Mouse (Mus musculus): ENCODE measurements at regions not wholly inside any gene's neighbourhood (a gene's known extent, or its start where the extent isn't known, plus 50 kb on each side); places are given as distances from the start of the nearest gene placed in this dataset.

DNA sequence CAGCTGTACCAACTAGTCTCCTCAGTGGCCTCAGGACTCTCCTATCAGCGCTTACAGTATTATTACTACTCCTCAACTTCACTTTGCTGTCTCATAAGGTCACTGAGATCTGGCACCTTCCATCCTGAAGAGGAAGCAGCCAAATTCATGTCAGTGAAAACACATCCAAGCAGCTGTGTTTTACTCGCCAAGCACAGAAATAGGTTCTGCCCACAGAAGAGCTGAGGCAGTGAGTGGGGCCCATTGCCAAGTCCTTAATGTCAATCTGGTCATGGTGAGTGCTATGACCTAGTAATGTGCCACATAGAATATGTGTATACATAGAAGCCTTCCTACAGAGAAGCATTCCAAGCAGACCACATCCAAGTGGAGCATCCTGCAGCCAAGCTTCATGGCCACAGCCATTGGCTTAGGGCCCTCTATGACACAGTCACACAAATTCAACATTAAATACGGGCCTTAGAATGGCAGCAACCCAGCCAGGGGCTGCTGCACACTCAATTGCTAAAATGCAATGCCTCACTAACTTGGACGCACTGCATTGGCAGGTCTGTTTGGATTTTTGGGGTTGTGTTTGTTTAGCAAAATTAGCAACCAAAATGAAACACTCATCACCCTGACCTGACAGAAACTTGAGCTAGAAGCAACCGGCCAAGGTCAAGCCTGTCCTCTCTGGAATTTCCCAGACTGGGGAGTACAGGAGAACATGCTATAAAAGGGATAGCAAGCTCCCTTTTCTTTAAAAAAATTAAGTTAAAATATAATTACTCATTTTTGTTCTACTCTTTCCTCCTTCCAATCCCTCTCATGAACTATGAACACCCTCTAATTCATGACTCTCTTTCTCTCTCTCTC lies 195.7 kb upstream of the Vstm2b start:
- Histone ChIP-seq H3K4me3 (replicated peaks; ENCODE audit: insufficient read depth, low read depth, low read length) (no peak overlapping the region), H3K27me3 (ENCODE audit: control insufficient read depth, insufficient read depth, low read length) (no peaks in the 10 kb centered on the region), H3K4me1 (ENCODE audit: control insufficient read depth, insufficient read depth, low read length) (no peaks in the 10 kb centered on the region; the same call in 1 of the 2 replicates), H3K27ac (ENCODE audit: insufficient read depth, low read length) (no peak overlapping the region)
- peak in 1 of 2 experiments; percentile 1 for DNase-seq
- WGBS, result 28% methylated on average over 5 of the region's 5 CpGs
- no peak for TF ChIP-seq CTCF (IDR thresholded peaks at IDR 0.05; ENCODE audit: borderline replicate concordance, insufficient read depth, low read depth, low read length)
- TF ChIP-seq POLR2A (IDR thresholded peaks at IDR 0.05; ENCODE audit: borderline replicate concordance, insufficient read depth, low read length), result no peak

DNA sequence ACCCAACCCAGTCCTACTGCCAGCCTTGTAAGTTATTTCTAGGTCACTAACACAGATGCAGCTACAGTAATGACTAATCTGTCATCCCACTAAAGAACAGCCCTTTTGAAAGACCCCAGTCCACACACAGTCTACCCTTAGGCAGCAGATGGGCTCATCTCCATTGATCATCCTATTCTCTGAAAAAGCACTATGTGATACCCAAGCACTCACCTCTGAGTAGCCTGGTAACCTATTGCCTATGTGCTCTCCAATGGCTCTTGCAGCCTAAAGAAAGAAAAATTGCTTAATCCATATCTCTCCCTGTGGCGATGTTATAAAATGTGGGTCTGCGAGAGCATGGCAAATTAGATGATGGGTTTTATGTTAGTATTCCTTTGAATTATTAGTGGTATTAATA lies 189.9 kb upstream of the Vstm2b start:
- WGBS, result 98% methylated on average over 2 of the region's 2 CpGs
- DNase-seq, result no peak

DNA sequence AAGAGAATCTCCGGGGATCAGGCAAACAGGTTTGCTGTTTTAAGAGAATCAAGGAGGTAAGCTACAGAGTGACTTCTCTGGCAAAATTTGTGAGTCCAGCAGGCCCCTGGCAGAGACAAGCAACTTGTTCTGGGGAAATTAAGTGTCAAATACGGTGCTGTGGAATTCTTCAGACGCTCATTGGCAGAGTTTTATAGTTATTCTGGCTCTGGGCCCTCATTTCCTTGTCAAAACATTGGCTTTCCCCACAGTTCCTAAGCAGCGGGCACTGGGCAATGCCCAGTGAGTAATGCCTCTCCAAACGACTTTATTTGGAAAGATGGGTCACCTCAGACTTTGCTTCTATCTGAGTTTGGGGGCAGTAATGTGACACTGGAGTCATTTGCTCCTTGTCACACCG lies 180.1 kb upstream of the Vstm2b start:
- Histone ChIP-seq H3K4me3 (replicated peaks; ENCODE audit: insufficient read depth, low read depth, low read length) (no peak overlapping the region), H3K4me1 (ENCODE audit: control insufficient read depth, insufficient read depth, low read length) (no peaks in the 10 kb centered on the region), H3K27me3 (ENCODE audit: control insufficient read depth, insufficient read depth, low read length) (no peaks in the 10 kb centered on the region), H3K27ac (ENCODE audit: insufficient read depth, low read length) (no peak overlapping the region)
- peak in 1 of 2 experiments; percentile 14 for DNase-seq
- TF ChIP-seq POLR2A (IDR thresholded peaks at IDR 0.05; ENCODE audit: borderline replicate concordance, insufficient read depth, low read length) (no peak), CTCF (IDR thresholded peaks at IDR 0.05; ENCODE audit: borderline replicate concordance, insufficient read depth, low read depth, low read length) (no peak)
- WGBS, result 12% methylated on average over 6 of the region's 6 CpGs

More for the DNA sequence above, 189.9 kb upstream of the Vstm2b start:
- TF ChIP-seq CTCF (IDR thresholded peaks at IDR 0.05; ENCODE audit: borderline replicate concordance, insufficient read depth, low read depth, low read length) (no peak), POLR2A (IDR thresholded peaks at IDR 0.05; ENCODE audit: borderline replicate concordance, insufficient read depth, low read length) (no peak)
- no peak overlapping the region for H3K27ac ChIP-seq (ENCODE audit: insufficient read depth, low read length)
- H3K4me1 ChIP-seq (ENCODE audit: control insufficient read depth, insufficient read depth, low read length), result no peaks in the 10 kb centered on the region
- H3K4me3 ChIP-seq (replicated peaks; ENCODE audit: insufficient read depth, low read depth, low read length), result no peak overlapping the region
- H3K27me3 ChIP-seq (ENCODE audit: control insufficient read depth, insufficient read depth, low read length), result no peaks in the 10 kb centered on the region

DNA sequence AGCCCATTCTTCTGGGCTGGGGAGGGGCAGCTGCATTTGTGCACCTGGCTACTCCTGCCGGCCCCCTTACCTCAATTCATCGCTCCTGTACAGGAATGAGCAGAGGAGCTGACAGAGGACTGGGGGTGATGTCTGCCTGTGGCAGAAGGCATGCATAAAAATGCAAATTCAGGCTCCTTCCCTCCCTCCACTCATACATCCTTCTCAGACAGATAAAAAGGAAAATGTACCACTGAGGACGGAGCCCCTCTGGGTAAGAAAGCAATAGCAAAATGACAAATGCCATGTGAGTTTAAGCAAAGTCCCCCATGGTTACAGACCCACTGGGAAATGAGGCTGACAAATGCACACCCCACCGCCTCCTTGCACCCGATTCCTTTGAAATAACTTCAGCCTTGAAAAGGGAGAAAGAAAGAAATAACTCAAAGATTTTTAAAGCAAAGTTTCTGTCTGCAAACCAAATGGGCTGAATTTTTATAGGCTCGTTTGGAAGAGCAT lies 161.1 kb upstream of the Vstm2b start:
- no peaks in the 10 kb centered on the region for H3K4me1 ChIP-seq (ENCODE audit: control insufficient read depth, insufficient read depth, low read length)
- 59% methylated on average over 6 of the region's 6 CpGs for WGBS
- no peak for TF ChIP-seq CTCF (IDR thresholded peaks at IDR 0.05; ENCODE audit: borderline replicate concordance, insufficient read depth, low read depth, low read length)
- no peak for TF ChIP-seq POLR2A (IDR thresholded peaks at IDR 0.05; ENCODE audit: borderline replicate concordance, insufficient read depth, low read length)
- H3K27ac ChIP-seq (ENCODE audit: insufficient read depth, low read length), result no peak overlapping the region
- H3K27me3 ChIP-seq (ENCODE audit: control insufficient read depth, insufficient read depth, low read length), result 0 out of 2 replicates have a peak, but pooled peaks cover 1% of the 10 kb centered on the region
- no peak for DNase-seq
- H3K4me3 ChIP-seq (replicated peaks; ENCODE audit: insufficient read depth, low read depth, low read length), result no peak overlapping the region

DNA sequence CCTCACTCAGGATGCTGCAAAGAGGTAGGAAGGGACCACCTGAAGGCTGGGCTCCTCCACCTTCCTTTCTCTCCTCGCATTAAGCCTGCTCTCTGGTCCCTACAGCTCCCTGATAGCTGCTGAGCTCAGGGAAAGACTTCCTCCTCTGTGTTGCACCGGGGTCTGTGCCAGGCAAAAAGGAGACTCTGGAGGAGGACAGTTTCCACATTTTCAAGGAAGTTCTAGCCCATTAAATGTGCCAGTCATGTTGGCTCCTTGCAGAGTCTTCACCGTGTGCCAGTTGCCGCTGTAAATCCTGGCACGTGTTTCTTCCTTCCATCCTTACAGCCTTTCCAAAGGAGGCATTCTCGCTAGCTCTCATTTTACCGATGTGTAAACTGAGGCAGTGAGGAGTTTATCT lies 160.6 kb upstream of the Vstm2b start:
- Histone ChIP-seq H3K27me3 (ENCODE audit: control insufficient read depth, insufficient read depth, low read length) (0 out of 2 replicates have a peak, but pooled peaks cover 1% of the 10 kb centered on the region), H3K4me1 (ENCODE audit: control insufficient read depth, insufficient read depth, low read length) (no peaks in the 10 kb centered on the region), H3K4me3 (replicated peaks; ENCODE audit: insufficient read depth, low read depth, low read length) (no peak overlapping the region), H3K27ac (ENCODE audit: insufficient read depth, low read length) (no peak overlapping the region)
- no peak for TF ChIP-seq POLR2A (IDR thresholded peaks at IDR 0.05; ENCODE audit: borderline replicate concordance, insufficient read depth, low read length)
- no peak for TF ChIP-seq CTCF (IDR thresholded peaks at IDR 0.05; ENCODE audit: borderline replicate concordance, insufficient read depth, low read depth, low read length)
- 34% methylated on average over 7 of the region's 7 CpGs for WGBS
- no peak for DNase-seq

DNA sequence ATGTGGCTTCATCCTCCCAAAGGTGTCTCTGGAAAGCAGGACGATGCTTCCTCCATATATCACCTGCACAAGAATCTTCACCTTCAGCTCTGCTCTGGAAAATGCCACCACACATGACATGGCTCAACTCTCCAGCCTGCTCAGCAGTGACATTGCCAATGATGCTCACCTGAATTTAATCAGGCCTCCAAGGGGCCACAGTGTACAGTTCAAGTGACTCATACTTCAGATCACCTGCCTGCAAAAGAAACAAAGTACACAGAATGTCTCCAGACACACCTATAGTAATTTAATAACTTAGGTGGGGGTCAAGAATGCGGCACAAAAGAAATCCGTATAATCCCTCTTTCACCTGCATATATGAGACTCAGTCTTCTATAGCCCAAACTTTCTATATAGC lies 160.0 kb upstream of the Vstm2b start:
- Histone ChIP-seq H3K27ac (ENCODE audit: insufficient read depth, low read length) (no peak overlapping the region), H3K4me3 (replicated peaks; ENCODE audit: insufficient read depth, low read depth, low read length) (no peak overlapping the region), H3K27me3 (ENCODE audit: control insufficient read depth, insufficient read depth, low read length) (0 out of 2 replicates have a peak, but pooled peaks cover 1% of the 10 kb centered on the region), H3K4me1 (ENCODE audit: control insufficient read depth, insufficient read depth, low read length) (no peaks in the 10 kb centered on the region)
- WGBS, result 94% methylated on average over 3 of the region's 3 CpGs
- no peak for DNase-seq
- TF ChIP-seq CTCF (IDR thresholded peaks at IDR 0.05; ENCODE audit: borderline replicate concordance, insufficient read depth, low read depth, low read length), result no peak
- no peak for TF ChIP-seq POLR2A (IDR thresholded peaks at IDR 0.05; ENCODE audit: borderline replicate concordance, insufficient read depth, low read length)

DNA sequence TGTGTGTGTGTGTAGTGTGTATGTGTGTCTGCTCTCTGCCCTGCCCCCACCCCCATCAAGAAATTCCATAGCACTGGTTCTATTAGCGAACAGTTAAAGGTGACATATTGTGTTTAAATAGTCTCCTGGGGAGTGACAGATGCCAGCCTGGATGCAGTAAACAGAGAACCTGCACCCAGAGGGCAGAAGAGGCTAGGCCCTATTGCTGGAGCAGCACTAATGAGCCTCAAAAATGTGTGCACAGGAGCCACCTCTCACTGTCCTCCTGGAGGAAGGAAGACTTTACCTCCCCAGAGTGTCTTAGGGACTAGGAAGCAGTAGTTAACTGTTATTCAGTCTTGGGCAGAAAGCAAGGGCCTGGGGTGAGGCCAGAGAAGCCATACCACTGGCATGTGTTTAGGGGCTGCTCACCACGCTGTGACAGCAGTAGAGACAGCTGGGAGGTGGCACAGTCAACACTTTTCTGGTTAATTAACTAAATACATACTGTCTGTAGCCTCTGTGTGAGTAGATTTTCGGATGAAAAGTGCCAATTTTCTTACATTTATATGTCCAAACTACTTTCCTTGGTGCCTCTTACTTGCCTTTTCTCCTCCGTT lies 155.5 kb upstream of the Vstm2b start:
- peak in 1 of 2 experiments; percentile 4 for DNase-seq
- WGBS, result 36% methylated on average over 4 of the region's 4 CpGs
- Histone ChIP-seq H3K4me1 (ENCODE audit: control insufficient read depth, insufficient read depth, low read length) (no peaks in the 10 kb centered on the region), H3K27ac (ENCODE audit: insufficient read depth, low read length) (no peak overlapping the region), H3K4me3 (replicated peaks; ENCODE audit: insufficient read depth, low read depth, low read length) (no peak overlapping the region), H3K27me3 (ENCODE audit: control insufficient read depth, insufficient read depth, low read length) (0 out of 2 replicates have a peak, but pooled peaks cover 1% of the 10 kb centered on the region)
- TF ChIP-seq POLR2A (IDR thresholded peaks at IDR 0.05; ENCODE audit: borderline replicate concordance, insufficient read depth, low read length), result no peak
- no peak for TF ChIP-seq CTCF (IDR thresholded peaks at IDR 0.05; ENCODE audit: borderline replicate concordance, insufficient read depth, low read depth, low read length)

Data from cerebellum, adult 2 months (tissue).